Mouse (Mus musculus) hindbrain, embryonic 15.5 days (tissue): ENCODE measurements at regions not wholly inside any gene's neighbourhood (a gene's known extent, or its start where the extent isn't known, plus 50 kb on each side); places are given as distances from the start of the nearest gene placed in this dataset.

Source experiments
- ATAC-seq: fragments of 200-750 bp; cut with Nextera tagmentation; 2 replicates; pipeline ENCODE4 v1.8.0; 2017; ENCODE audit warnings: low read depth, moderate number of reproducible peaks, moderate TSS enrichment; ENCODE audit not compliant: low FRiP score
- H3K27ac ChIP-seq: fragments of 300-500 bp; sonication (generic); replicated peaks from 2 replicates; pipeline ENCODE4 v1.5.1; 2015; ENCODE audit warnings: mild to moderate bottlenecking, inconsistent platforms
- H3K27me3 ChIP-seq: fragments of 300-500 bp; sonication (generic); 2 replicates; pipeline ENCODE4 v1.6.1; 2015; ENCODE audit warnings: control low read depth, inconsistent platforms
- H3K36me3 ChIP-seq: fragments of 300-500 bp; sonication (generic); 2 replicates; pipeline ENCODE4 v1.6.1; 2015; ENCODE audit warnings: control low read depth, inconsistent platforms
- H3K4me1 ChIP-seq: fragments of 300-500 bp; sonication (generic); replicated peaks from 2 replicates; pipeline ENCODE4 v1.6.1; 2015; ENCODE audit warnings: control low read depth, inconsistent platforms
- H3K4me2 ChIP-seq: fragments of 300-500 bp; sonication (generic); 2 replicates; pipeline ENCODE4 v1.6.1; 2015; ENCODE audit warnings: moderate library complexity, mild to moderate bottlenecking, inconsistent platforms
- H3K4me3 ChIP-seq: fragments of 300-500 bp; sonication (generic); 2 replicates; pipeline ENCODE4 v1.5.1; 2015; ENCODE audit warnings: mild to moderate bottlenecking, inconsistent platforms
- H3K9ac ChIP-seq: fragments of 300-500 bp; sonication (generic); 2 replicates; pipeline ENCODE4 v1.6.1; 2015; ENCODE audit warnings: inconsistent platforms
- H3K9me3 ChIP-seq: fragments of 300-500 bp; sonication (generic); 2 replicates; pipeline ENCODE4 v1.6.1; 2016; ENCODE audit warnings: control low read depth, inconsistent platforms
- WGBS: fragments of 180-500 bp; shearing (Covaris S2); methylation state at CpG from one replicate; pipeline ENCODE4 v1.1.7; 2015; 5-methylcytosine and 5-hydroxymethylcytosine counted together

GRCm38 (mm10) chr16:44625871-44626293, 67.2 kb upstream of the Boc start:
- ATAC-seq, result no peak
- H3K36me3 ChIP-seq, result no peaks in the 10 kb centered on the region
- no peak overlapping the region for H3K4me2 ChIP-seq
- no peaks in the 10 kb centered on the region for H3K27me3 ChIP-seq
- H3K4me3 ChIP-seq, result no peak overlapping the region
- H3K9me3 ChIP-seq, result no peaks in the 10 kb centered on the region
- no peaks in the 10 kb centered on the region for H3K4me1 ChIP-seq
- WGBS, result 84% methylated on average over 3 of the region's 3 CpGs
- H3K9ac ChIP-seq, result no peak overlapping the region
- H3K27ac ChIP-seq, result no peak overlapping the region

- Histone ChIP-seq H3K36me3 (no peaks in the 10 kb centered on the region), H3K27me3 (no peaks in the 10 kb centered on the region), H3K4me3 (no peak overlapping the region), H3K4me1 (no peaks in the 10 kb centered on the region), H3K27ac (no peak overlapping the region), H3K9me3 (no peaks in the 10 kb centered on the region), H3K9ac (no peak overlapping the region), H3K4me2 (no peak overlapping the region)
- no peak for ATAC-seq
- WGBS, result 56% methylated on average over 6 of the region's 6 CpGs
These were observed 66.5 kb upstream of the Boc start for GRCm38 (mm10) chr16:44625108-44625616.

DNA sequence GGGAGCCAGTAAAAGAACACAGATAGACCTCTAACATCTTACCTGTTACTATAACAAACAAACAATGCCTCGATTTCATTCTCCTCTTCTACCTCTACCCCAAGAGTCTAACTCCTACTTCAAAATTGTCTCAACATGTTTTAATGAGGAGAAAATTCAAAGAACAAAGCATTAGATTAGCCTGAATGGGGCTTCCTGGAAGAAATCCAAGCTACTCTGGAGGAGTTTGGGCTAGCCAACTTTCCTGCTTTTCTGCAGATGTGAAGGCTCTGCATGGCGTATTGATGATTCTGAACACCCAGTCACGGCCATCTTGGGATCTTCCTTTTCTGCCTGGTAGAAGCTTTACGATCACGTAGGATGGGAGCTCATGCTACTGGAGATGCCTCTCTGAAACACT, 62.9 kb upstream of the Boc start:
- no peak overlapping the region for H3K27ac ChIP-seq
- H3K4me2 ChIP-seq, result no peak overlapping the region
- H3K9ac ChIP-seq, result no peak overlapping the region
- no peaks in the 10 kb centered on the region for H3K36me3 ChIP-seq
- 79% methylated on average over 5 of the region's 5 CpGs for WGBS
- no peaks in the 10 kb centered on the region for H3K27me3 ChIP-seq
- H3K9me3 ChIP-seq, result no peaks in the 10 kb centered on the region
- H3K4me3 ChIP-seq, result no peak overlapping the region
- ATAC-seq, result no peak
- peaks cover 4% of the 10 kb centered on the region; the same call in 1 of the 2 replicates for H3K4me1 ChIP-seq

- Histone ChIP-seq H3K9me3 (no peaks in the 10 kb centered on the region), H3K4me3 (no peak overlapping the region), H3K4me2 (no peak overlapping the region), H3K36me3 (no peaks in the 10 kb centered on the region), H3K27ac (no peak overlapping the region), H3K4me1 (peaks cover 12% of the 10 kb centered on the region), H3K27me3 (no peaks in the 10 kb centered on the region), H3K9ac (no peak overlapping the region)
- WGBS, result 93% methylated on average over 2 of the region's 2 CpGs
- ATAC-seq, result no peak
These were observed 61.8 kb upstream of the Boc start for GRCm38 (mm10) chr16:44620536-44620935.

DNA sequence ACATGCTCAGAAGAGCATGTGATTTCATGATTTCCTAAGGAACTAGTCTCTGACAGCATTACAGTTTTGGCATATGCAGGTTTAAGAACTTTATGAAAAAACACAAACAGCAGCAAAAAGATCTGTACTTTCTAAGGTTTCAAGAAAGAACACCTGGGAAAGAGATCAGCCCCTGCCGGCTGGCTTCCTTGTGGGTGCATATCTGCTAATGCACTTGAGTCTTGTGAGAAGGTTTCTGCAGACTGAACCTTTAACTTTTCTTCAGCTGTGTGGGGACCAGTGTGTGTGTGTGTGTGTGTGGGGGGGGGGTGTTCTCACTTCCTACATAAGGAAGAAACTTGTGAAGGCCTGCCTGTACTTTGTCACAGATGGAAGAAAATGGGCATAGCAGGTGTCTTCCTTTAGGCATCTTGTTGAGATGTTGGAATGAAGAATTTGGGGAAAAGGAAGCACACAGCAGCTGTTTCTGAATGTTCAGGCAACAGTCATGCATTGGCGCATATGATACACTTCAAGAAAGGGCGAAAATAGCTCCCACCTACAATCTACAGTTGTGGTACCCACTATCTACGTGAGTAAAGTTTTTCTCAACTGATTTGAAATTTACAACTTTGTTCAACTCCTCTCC, 60.9 kb upstream of the Boc start:
- Histone ChIP-seq H3K9me3 (no peaks in the 10 kb centered on the region), H3K27ac (no peak overlapping the region), H3K9ac (no peak overlapping the region), H3K4me2 (no peak overlapping the region), H3K4me3 (no peak overlapping the region), H3K4me1 (peaks cover 16% of the 10 kb centered on the region), H3K36me3 (no peaks in the 10 kb centered on the region), H3K27me3 (no peaks in the 10 kb centered on the region)
- ATAC-seq, result no peak
- 97% methylated on average over 4 of the region's 4 CpGs for WGBS

DNA sequence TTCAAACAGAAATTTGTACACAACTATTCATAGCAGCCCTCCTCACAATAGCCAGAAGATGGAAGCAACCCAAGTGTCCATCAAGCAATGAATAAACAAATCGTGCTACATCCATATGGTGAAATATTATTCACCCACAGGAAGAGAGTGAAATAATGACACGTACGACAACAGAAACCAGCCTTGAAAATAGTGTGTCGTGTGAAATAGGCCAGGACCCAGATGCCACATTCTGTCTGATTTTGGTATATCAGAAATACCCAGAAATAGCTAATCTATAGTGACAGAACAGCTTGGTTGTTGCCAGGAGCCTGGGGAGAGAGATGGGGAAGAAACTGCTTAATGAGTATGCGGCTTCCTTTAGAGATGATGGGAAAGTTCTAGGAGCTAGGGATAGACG, 58.3 kb upstream of the Boc start:
- Histone ChIP-seq H3K9ac (no peak overlapping the region), H3K4me1 (peaks cover 16% of the 10 kb centered on the region), H3K4me3 (no peak overlapping the region), H3K9me3 (no peaks in the 10 kb centered on the region), H3K4me2 (no peak overlapping the region), H3K27ac (peak overlapping the region; percentile 57), H3K36me3 (no peaks in the 10 kb centered on the region), H3K27me3 (no peaks in the 10 kb centered on the region)
- WGBS, result 67% methylated on average over 6 of the region's 6 CpGs
- no peak for ATAC-seq

- WGBS, result 34% methylated on average over 5 of the region's 5 CpGs
- Histone ChIP-seq H3K36me3 (no peaks in the 10 kb centered on the region), H3K9ac (no peak overlapping the region), H3K4me3 (no peak overlapping the region), H3K27ac (peak overlapping the region; percentile 57), H3K9me3 (no peaks in the 10 kb centered on the region), H3K27me3 (no peaks in the 10 kb centered on the region), H3K4me1 (peaks cover 16% of the 10 kb centered on the region), H3K4me2 (no peak overlapping the region)
- ATAC-seq, result peak; percentile 27; the same call in 1 of the 2 replicates
These were observed 57.7 kb upstream of the Boc start for GRCm38 (mm10) chr16:44616376-44616775.

DNA sequence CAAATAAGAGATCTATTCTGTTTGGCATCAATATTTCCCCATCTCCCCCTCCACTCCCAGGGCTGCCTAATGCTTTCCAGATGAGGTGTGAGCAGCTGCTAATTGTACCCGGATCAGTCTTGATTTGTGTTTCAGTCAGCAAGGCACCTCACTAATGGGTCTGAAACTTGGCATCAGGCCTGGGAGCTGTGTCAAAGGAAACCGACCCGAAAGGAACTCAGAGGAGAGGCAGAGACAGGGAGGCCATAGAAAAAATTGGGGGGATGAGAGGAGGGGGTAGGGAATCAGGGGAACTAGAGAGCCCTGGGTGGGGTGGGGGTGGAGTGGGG, 57.1 kb upstream of the Boc start:
- peak; percentile 25; the same call in 1 of the 2 replicates for ATAC-seq
- H3K36me3 ChIP-seq, result no peaks in the 10 kb centered on the region
- 23% methylated on average over 3 of the region's 3 CpGs for WGBS
- peak overlapping the region; percentile 57 for H3K27ac ChIP-seq
- H3K4me3 ChIP-seq, result no peak overlapping the region
- H3K4me1 ChIP-seq, result peaks cover 16% of the 10 kb centered on the region
- no peaks in the 10 kb centered on the region for H3K9me3 ChIP-seq
- no peaks in the 10 kb centered on the region for H3K27me3 ChIP-seq
- H3K4me2 ChIP-seq, result no peak overlapping the region
- no peak overlapping the region for H3K9ac ChIP-seq

- no peak overlapping the region for H3K4me2 ChIP-seq
- ATAC-seq, result no peak
- peaks cover 16% of the 10 kb centered on the region for H3K4me1 ChIP-seq
- no peaks in the 10 kb centered on the region for H3K36me3 ChIP-seq
- peak overlapping the region; percentile 57 for H3K27ac ChIP-seq
- WGBS, result 44% methylated on average over 9 of the region's 9 CpGs
- no peaks in the 10 kb centered on the region for H3K27me3 ChIP-seq
- H3K4me3 ChIP-seq, result no peak overlapping the region
- H3K9ac ChIP-seq, result no peak overlapping the region
- H3K9me3 ChIP-seq, result no peaks in the 10 kb centered on the region
These were observed 56.6 kb upstream of the Boc start for GRCm38 (mm10) chr16:44615172-44615877.

DNA sequence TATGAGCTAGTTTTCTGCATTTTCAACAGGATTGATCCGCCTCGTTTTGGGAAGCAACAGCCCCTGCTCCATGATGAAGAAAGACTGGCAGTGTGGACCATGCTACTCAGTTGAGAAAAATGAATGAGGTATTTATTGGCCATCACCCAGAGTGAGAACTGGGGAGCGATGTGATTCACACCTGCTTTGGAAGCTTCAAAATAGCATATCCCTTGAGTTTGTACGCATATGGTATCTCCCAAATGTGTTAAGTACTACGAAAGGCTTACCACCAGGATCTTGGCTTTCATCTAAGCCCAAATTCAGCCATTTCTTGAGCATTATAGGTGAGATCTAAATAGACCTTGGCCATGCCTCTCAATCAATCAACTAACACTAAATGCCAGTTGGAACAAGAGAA, 55.5 kb upstream of the Boc start:
- Histone ChIP-seq H3K4me3 (no peak overlapping the region), H3K27ac (no peak overlapping the region), H3K9ac (no peak overlapping the region), H3K4me2 (no peak overlapping the region), H3K9me3 (no peaks in the 10 kb centered on the region), H3K27me3 (no peaks in the 10 kb centered on the region), H3K4me1 (peaks cover 16% of the 10 kb centered on the region), H3K36me3 (no peaks in the 10 kb centered on the region)
- ATAC-seq, result no peak
- WGBS, result 93% methylated on average over 5 of the region's 5 CpGs

GRCm38 (mm10) chr16:44612676-44613075, 54.0 kb upstream of the Boc start:
- 55% methylated on average over 5 of the region's 5 CpGs for WGBS
- Histone ChIP-seq H3K4me1 (peaks cover 16% of the 10 kb centered on the region), H3K4me3 (no peak overlapping the region), H3K4me2 (no peak overlapping the region), H3K27me3 (no peaks in the 10 kb centered on the region), H3K27ac (no peak overlapping the region), H3K36me3 (no peaks in the 10 kb centered on the region), H3K9me3 (no peaks in the 10 kb centered on the region), H3K9ac (no peak overlapping the region)
- ATAC-seq, result peak; percentile 79

DNA sequence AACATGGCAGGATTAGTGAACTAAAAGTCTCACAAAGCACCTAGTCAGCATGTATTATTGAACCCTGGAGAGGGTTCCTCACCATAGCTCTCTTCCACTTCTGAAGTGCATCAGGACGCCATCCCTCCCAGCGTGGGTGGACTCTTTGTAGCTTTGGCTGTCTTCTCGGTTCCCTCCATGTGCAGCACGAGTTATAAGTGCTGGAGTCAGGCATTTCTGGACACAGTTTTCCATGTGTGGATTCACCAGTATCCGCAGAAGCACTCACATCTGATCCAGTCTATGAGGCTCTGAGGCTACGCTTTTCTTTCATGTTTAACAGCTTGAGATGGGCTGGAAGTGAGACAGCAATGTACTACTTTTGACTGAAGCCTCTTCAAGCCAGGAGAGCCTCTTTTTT, 52.8 kb upstream of the Boc start:
- no peak overlapping the region for H3K27ac ChIP-seq
- H3K4me3 ChIP-seq, result no peak overlapping the region
- ATAC-seq, result no peak
- H3K27me3 ChIP-seq, result no peaks in the 10 kb centered on the region
- H3K9ac ChIP-seq, result no peak overlapping the region
- no peak overlapping the region for H3K4me2 ChIP-seq
- H3K4me1 ChIP-seq, result peaks cover 12% of the 10 kb centered on the region
- WGBS, result 82% methylated on average over 6 of the region's 6 CpGs
- H3K36me3 ChIP-seq, result no peaks in the 10 kb centered on the region
- no peaks in the 10 kb centered on the region for H3K9me3 ChIP-seq
